Mouse (Mus musculus) adrenal gland, postnatal 4 days (tissue): Measurements from ENCODE around the gene Aff1. TPM values are rescaled to one million over a fixed set of nuclear protein-coding genes. Genes with fewer than 3 reads are reported as not detected.

Experiments used
- DNase-seq, 2 experiments: peaks; one replicate each; pipeline ENCODE4 v3.0.0; 2021 to 2022; ENCODE audit warnings: low spot score in 2 of 2, mixed read lengths in 2 of 2
- total RNA-seq, 2 experiments: library from RNA; stranded (reverse); gene quantifications; 2 replicates each; pipeline ENCODE4 v1.2.3; 2021

Gene Aff1
- total RNA-seq, 2 experiments from 2014 or later = 37.5 to 43.3 TPM

DNA sequence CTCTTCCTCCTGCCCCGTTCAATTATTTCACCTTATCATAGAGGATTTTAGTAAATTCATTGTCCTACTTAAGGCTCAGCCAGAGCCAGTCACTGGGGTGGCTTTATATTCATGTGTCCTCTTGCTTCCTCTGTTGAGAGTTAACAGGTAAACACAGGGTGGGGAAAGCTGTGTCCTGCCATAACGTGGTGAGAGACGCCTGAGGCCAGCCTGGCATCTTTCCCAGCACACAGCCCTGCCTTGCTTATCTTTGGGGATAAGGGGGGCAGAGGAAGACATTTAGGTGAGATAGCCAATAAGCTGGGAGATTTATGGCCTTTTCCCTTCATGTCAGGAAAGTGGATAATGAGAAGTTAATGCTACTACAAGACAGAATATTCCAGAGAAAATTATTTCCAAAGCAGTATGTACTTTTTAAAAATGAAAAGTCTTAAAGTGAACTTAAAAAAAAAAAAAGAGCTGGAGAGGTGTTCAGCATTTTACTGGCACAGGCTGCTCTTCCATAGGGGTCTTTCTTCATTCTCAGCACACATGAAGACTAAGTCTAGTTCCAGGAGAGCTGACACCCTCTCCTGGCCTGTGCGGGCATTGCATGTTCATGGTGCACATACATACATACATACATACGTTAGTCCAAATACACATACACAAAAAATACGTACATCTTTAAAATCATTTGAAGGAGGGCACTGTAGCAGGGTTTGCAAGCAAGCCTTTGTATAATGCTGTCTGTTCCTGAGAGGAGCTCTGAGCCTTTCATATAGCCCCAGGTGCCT lies 78.5 kb downstream of the Aff1 start:
- DNase-seq = no peak

- DNase-seq = no peak
Observed at GRCm38 (mm10) chr5:103771380-103771779, 79.2 kb downstream of the Aff1 start.

GRCm38 (mm10) chr5:103772252-103772651 lies 80.1 kb downstream of the Aff1 start:
- no peak for DNase-seq

DNA sequence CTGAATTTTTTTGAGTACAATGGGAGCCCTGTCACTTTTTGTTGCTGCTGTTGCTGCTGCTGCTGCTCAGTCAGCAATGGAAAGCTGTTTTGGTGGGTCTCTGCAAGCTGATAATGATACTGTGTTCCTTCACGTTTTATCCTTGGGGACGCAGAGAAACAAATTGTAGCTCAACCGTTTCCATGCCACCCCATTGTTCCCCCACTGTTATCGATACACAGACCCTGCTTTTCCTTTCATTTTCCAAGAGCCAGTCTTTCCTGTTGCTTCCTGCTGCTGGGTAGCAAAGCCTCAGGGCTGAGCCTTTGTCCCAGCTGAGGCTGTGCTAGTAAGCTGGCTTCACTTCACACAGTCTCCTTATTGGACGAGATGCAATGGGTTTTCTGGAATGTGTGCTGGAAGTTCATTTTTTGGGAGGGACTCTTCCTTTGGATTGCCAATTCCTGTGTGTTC lies 81.0 kb downstream of the Aff1 start:
- no peak for DNase-seq

DNA sequence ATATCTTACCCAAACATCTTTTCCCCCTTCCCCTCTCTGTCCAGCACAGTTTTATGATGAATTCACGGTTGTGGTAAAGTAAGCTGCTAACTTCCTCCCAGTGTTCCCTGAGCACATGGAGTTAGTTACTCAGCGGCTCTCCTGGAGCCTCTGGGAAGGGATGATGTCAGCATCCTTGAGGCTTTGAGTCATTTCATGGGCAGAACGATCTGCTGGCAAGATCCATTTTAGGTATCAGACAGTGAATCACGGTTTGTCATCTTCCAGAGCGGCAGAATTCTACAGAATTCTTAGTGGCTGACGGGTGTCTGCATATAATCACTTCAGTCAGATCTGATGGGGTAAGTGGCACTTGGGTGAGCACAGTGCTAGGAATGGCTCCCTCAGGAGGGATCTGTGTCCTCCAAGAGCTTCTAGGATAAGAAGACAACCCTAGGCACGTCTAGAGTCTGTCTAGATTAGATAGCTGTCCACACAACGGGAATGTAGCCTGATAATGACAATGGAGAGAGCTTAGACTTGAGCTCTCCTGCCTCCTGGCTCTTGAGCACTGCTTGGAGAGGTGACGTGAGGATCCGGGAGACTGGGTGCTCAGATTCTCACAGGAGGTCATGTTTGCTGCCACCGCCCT lies 82.6 kb downstream of the Aff1 start:
- DNase-seq = no peak

DNA sequence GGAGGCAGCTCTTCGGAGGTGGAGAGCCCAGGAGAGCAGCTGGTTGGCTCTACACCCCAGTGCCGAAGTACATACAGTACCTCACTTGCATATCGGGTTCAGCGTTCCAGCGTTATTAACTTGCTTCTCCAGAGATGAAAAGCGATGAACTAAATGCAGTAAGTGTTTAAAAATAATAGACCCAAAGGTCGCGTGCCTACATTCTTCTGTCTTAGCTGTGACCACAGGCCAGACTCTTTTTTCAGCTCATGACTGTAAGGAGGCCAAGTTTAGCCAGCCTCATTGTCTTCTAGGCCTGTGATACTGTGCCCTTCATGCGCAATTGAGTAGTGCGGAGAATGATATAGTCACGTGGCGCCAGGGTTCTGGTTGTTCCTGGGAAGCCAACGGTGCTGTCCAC lies 83.3 kb downstream of the Aff1 start:
- no peak for DNase-seq

GRCm38 (mm10) chr5:103776842-103777241 lies 84.7 kb downstream of the Aff1 start:
- DNase-seq = no peak

DNA sequence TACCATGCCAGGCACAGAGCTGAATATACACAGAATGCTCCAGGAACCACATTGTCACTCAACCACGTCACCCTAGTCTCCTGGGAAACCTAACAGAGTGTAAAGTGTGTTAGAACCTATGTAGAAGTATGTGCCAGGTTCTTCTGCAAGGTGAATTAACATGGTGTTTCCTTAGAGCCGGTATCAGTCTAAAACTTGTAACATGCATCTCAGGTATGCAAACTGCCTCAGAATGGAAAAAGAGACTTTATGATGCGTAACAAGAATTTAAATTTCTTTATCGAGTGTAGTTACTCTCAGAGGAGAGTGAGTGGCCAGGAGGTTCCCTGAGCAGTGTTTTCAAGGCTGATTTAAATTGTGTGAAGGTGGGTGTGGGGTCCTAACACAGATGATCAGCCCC lies 85.3 kb downstream of the Aff1 start:
- no peak for DNase-seq

DNA sequence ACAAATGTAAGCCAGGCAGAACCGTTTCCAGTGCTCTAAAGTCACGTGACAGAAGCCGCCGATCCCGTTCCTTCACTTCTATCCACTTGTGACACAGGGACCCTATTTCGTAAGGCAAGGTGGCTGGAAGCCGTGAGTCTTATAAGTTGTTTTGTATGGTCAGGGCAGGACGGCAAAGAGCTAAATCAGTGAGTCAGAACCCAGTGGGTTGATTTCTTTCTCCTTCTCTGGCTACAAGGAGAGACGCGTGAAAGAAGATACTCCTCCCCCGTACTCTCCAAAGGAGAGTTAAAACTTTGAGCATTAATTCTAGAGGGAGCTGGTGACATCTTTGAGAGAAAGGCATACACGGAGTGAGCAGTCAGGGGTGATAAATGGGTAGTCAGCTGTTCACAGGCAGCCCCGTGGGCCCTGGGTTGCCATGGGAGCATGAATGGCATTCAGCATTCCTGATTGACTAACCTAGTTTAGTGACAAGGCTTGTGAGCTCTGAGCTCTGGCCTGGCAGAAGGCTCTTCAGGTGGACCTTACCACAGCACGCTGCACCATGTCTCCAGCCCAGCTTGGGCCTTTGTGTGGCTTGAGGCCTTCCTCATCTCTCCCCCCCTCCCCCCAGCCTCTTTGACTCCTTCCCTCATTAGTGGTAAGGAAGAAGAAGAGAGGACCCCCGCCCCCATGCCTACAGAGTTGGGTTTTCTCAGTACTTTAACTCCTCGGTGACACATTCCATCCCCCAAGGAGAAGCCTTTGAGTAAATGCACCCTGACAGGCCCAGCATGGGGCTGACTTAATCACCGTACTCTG lies 86.3 kb downstream of the Aff1 start:
- no peak for DNase-seq

- no peak for DNase-seq
Observed at GRCm38 (mm10) chr5:103779836-103780235, 87.7 kb downstream of the Aff1 start.

DNA sequence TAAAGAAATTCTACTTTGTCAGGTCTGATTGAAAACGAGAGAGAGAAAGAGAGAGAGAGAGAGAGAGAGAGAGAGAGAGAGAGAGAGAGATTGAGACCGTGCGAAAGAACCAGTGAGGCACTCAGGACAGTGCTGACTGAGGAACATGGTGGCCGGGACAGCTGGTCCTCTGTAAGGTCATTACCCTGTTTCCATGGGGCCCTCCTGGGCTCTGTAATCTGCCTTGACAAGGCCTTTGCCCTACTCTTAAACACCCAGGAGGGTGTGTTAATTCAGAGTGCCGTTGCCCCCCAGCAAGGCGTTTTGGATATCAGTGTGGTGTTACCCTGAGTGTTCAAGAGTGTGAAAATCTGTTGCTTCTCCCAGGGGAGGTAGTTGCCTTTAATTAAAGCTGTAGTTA lies 88.1 kb downstream of the Aff1 start:
- no peak for DNase-seq

GRCm38 (mm10) chr5:103780836-103781235 lies 88.7 kb downstream of the Aff1 start:
- no peak for DNase-seq

GRCm38 (mm10) chr5:103783086-103783668 lies 91.0 kb downstream of the Aff1 start:
- no peak for DNase-seq

- no peak for DNase-seq
Observed at GRCm38 (mm10) chr5:103786096-103786495, 93.9 kb downstream of the Aff1 start.

- no peak for DNase-seq
Observed at GRCm38 (mm10) chr5:103788476-103788875, 96.3 kb downstream of the Aff1 start.

DNA sequence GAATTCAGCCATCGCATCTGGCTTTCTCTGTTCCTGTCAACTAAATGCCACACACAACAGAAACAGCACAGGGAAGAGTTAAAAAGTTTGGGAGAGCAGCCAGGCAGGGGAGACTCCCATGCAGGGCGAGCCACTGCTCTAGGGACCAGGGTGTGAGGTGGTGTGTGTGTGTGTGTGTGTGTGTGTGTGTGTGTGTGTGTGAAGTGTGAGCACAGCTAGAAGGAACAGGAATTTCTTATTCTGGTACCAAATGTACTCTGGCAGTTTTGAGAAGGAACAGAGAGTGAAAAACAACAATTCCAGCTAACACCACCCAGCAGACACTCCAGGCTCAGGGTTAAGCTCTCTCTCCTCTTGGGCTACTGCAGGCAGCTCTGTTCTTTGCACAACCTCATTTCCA lies 96.8 kb downstream of the Aff1 start:
- no peak for DNase-seq

DNA sequence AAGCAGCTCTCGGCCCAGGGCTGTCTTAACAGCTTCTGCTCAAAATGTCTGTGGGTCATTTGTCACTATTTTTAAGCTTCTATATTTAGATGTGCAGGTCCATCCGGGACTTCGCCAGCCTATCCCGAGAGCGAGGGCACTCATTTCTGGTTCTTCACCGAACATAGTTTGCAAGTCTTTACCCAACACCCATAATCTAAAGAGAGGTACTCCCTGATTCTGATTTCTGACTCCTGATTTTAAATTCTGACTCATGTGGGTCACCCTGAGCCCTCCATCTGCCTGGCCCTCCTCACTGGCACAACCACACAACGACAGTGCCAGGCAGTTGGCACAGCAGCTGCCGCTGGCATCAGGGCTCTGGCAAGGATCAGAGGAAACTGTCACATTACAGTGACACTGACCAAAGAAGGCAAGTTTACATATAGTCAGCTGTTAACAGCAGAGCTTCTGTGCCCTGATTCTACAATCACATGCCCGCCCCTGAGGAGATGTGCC lies 97.5 kb downstream of the Aff1 start:
- no peak for DNase-seq

DNA sequence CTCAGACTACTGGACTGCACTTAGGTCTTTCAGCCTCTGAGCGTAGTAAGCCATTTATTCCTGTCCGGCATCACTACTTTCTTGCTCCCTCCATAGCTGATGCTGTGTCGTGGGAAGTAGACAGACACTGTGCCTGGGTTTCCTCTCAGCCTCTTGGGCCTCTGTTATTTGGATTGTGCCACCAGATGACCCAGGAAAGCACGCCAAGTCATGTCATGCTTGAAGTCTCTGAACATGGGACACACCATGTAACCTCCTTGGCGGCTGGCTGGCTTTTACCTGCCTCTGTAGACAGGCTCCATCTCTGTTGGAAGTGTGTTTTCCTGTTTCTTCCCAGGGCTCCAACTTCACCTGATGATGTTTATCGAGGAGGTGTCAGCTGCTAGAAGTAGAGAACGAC lies 99.6 kb downstream of the Aff1 start:
- DNase-seq = no peak

DNA sequence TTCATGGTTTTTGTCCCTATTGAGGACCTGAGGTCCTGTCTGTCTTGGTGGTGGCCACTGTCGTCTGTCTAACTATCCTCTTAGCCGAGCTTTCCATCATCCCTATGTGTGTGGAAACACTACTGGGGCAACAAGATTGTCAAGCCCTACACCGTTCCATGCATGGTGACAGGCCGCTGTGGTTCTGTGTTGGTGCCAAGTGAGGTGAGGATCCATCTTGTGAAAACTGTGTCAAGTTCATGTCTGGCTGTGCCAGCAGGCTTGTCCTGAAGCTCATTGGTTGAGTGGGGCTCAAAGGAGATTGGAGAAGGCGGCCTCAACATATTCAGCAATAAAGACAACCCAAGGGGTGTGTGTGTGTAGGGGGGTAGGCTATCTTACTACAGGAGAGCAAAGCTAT lies 102.9 kb downstream of the Aff1 start:
- DNase-seq = no peak

DNA sequence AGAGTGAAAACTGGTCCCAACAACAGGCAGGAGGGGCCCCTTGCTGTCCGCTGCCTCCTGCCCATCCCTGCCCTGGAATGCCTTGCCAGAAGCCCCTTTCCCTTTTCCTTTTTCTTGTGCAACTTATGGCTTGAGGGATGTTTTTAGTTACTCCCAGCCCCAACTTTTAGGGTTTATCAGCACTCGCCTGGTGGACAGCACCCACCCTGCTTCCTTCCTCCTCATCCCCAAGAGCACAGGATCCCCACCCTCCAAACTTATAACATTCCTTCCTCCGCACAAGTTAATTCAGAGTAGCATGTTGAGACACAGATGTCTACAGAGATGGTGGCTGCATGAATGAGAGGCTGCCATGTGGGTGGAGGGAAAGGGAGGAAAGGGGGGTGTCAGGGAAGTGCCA lies 103.9 kb downstream of the Aff1 start:
- DNase-seq = no peak

- DNase-seq = no peak
Observed at GRCm38 (mm10) chr5:103797774-103798173, 105.6 kb downstream of the Aff1 start.
